In genomic region chr9:21248326-21248725, GRCm38 (mm10) we compare ENCODE assay signal across 8 mouse cellular contexts. TPM values are rescaled to one million over a fixed set of nuclear protein-coding genes. Genes with fewer than 3 reads are reported as not detected.
DNase-seq lines count a peak whose midpoint lies in the region; ATAC-seq and TF ChIP-seq lines count a peak whose summit lies in the region.

Gene S1pr5 (minus strand): TSS chr9:21248443.

- 0% methylated on average over 25 of the region's 30 CpGs for WGBS in kidney, embryonic 15.5 days
- 4% methylated on average over 30 of the region's 30 CpGs for WGBS in lung, adult 2 months
- under 1% methylated on average over 30 of the region's 30 CpGs for WGBS in stomach, embryonic 14.5 days

- H3K27ac ChIP-seq in kidney, embryonic 15.5 days, result no peak within 1 kb of the TSS
- no peak within 1 kb of the TSS for H3K27ac ChIP-seq in stomach, embryonic 14.5 days (ENCODE audit: low read length)

- peak; percentile 50 for DNase-seq in gastrocnemius, adult 18-20 months (ENCODE audit: low spot score)
- DNase-seq in gastrocnemius, postnatal 4 days (ENCODE audit: low spot score in 2 of 2), result no peak
- DNase-seq in ZHBTc4 (ENCODE audit: low read depth, low spot score), result peak; percentile 34
- peak; percentile 59 for DNase-seq in gastrocnemius, postnatal 14 days
- DNase-seq in lung, adult 2 months, result peak; percentile 42
- DNase-seq in spleen, postnatal 14 days (ENCODE audit: low spot score in 2 of 2), result no peak

- H3K9me3 ChIP-seq in kidney, embryonic 15.5 days (replicated peaks), result no peaks in the 10 kb centered on the region
- no peaks in the 10 kb centered on the region for H3K9me3 ChIP-seq in stomach, embryonic 14.5 days (ENCODE audit: control insufficient read depth, low read depth, low read length)

- H3K4me2 ChIP-seq in kidney, embryonic 15.5 days, result peak within 1 kb of the TSS; percentile 60
- peak within 1 kb of the TSS; percentile 31; the same call in 1 of the 2 replicates for H3K4me2 ChIP-seq in stomach, embryonic 14.5 days (replicated peaks; ENCODE audit: low read depth, low read length)

- H3K27me3 ChIP-seq in kidney, embryonic 15.5 days, result peaks cover 89% of the 10 kb centered on the region
- peaks cover 57% of the 10 kb centered on the region for H3K27me3 ChIP-seq in stomach, embryonic 14.5 days (ENCODE audit: control insufficient read depth, insufficient read depth, low read length)

- peak within 1 kb of the TSS; percentile 36 for H3K4me3 ChIP-seq in kidney, embryonic 15.5 days (replicated peaks)
- H3K4me3 ChIP-seq in lung, adult 2 months (replicated peaks; ENCODE audit: extremely low read depth, low read depth, low read length), result no peak within 1 kb of the TSS
- H3K4me3 ChIP-seq in stomach, embryonic 14.5 days (ENCODE audit: low read depth, low read length), result peak within 1 kb of the TSS; percentile 20; the same call in 1 of the 2 replicates

- H3K36me3 ChIP-seq in kidney, embryonic 15.5 days, result no peaks in the 10 kb centered on the region
- H3K36me3 ChIP-seq in stomach, embryonic 14.5 days (ENCODE audit: control insufficient read depth, insufficient read depth, low read length), result no peaks in the 10 kb centered on the region

- TF ChIP-seq POLR2A in lung, adult 2 months (IDR thresholded peaks at IDR 0.05; ENCODE audit: borderline replicate concordance, extremely low read depth, low read depth, low read length), result no peak

- peak within 1 kb of the TSS; percentile 2; the same call in 1 of the 2 replicates for H3K9ac ChIP-seq in kidney, embryonic 15.5 days
- H3K9ac ChIP-seq in stomach, embryonic 14.5 days (replicated peaks; ENCODE audit: low read depth, low read length), result no peak within 1 kb of the TSS

- TF ChIP-seq CTCF in lung, adult 2 months (IDR thresholded peaks at IDR 0.05; ENCODE audit: insufficient read depth, low read length), result no peak

- ATAC-seq in kidney, embryonic 15.5 days (replicated peaks; ENCODE audit: low FRiP score), result no peak
- no peak for ATAC-seq in stomach, embryonic 14.5 days (ENCODE audit: insufficient number of reproducible peaks, insufficient read depth, low FRiP score, low read depth)

- H3K4me1 ChIP-seq in kidney, embryonic 15.5 days, result peaks cover 31% of the 10 kb centered on the region
- peaks cover 6% of the 10 kb centered on the region; the same call in 1 of the 2 replicates for H3K4me1 ChIP-seq in lung, adult 2 months (ENCODE audit: control insufficient read depth, insufficient read depth, low read length)
- H3K4me1 ChIP-seq in stomach, embryonic 14.5 days (ENCODE audit: control insufficient read depth, insufficient read depth, low read length), result peaks cover 19% of the 10 kb centered on the region

- intact Hi-C loops in gastrocnemius, postnatal 14 days (cut with DNase I; ENCODE audit: low total_unique reads), result no loop called here

RNA-seq across cellular contexts. Expression of gene S1pr5, which starts in this region (rescaled TPM):
- total RNA-seq in gastrocnemius, adult 18-20 months (2021), result under 1 TPM; 0.09 to 0.12 TPM
- total RNA-seq in gastrocnemius, postnatal 4 days (2021), result under 1 TPM; 0.26 to 0.32 TPM
- total RNA-seq in gastrocnemius, postnatal 14 days (2021), result under 1 TPM; 0.10 to 0.27 TPM
- 0.19 TPM in 1 of 2 replicates, not detected in the other for polyA plus RNA-seq in kidney, embryonic 15.5 days (2015; fragmentation: Nextera tagmentation; extraction: Ambion mirVana)
- polyA plus RNA-seq in lung, adult 2 months (2012; rRNA removed), result 9.7 and 11.3 TPM in 2 replicates
- polyA plus RNA-seq in stomach, embryonic 14.5 days (2014; fragmentation: Nextera tagmentation; extraction: Ambion mirVana), result 0.27 and 0.48 TPM in 2 replicates

Comparison
In these comparisons a context has a peak if more than half of its experiments do, and no peak if none do; other contexts are left out.
1. Peak in DNase-seq in gastrocnemius, adult 18-20 months; RNA of the gene not detected or under 1 TPM.
2. Peak in DNase-seq in gastrocnemius, postnatal 14 days; RNA of the gene not detected or under 1 TPM.
3. DNase-seq: peak in ZHBTc4 (single experiment) and lung, adult 2 months (single experiment); none in gastrocnemius, postnatal 4 days (0 of 2) and spleen, postnatal 14 days (0 of 2).